Mouse (Mus musculus) midbrain, embryonic 15.5 days (tissue): ENCODE measurements at regions not wholly inside any gene's neighbourhood (a gene's known extent, or its start where the extent isn't known, plus 50 kb on each side); places are given as distances from the start of the nearest gene placed in this dataset.
A peak's percentile ranks its signal among the peaks of the same experiment; 100 is the strongest.

Source experiments
- ATAC-seq: fragments of 200-750 bp; cut with Nextera tagmentation; replicated peaks from 2 replicates; pipeline ENCODE4 v1.8.0; 2017; ENCODE audit warnings: moderate TSS enrichment
- H3K27ac ChIP-seq: fragments of 300-500 bp; sonication (generic); 2 replicates; pipeline ENCODE4 v1.5.1; 2015; ENCODE audit warnings: mild to moderate bottlenecking, inconsistent platforms
- H3K27me3 ChIP-seq: fragments of 300-500 bp; sonication (generic); replicated peaks from 2 replicates; pipeline ENCODE4 v1.6.1; 2015; ENCODE audit warnings: inconsistent platforms
- H3K36me3 ChIP-seq: fragments of 300-500 bp; sonication (generic); replicated peaks from 2 replicates; pipeline ENCODE4 v1.6.1; 2015; ENCODE audit warnings: inconsistent platforms
- H3K4me1 ChIP-seq: fragments of 300-500 bp; sonication (generic); 2 replicates; pipeline ENCODE4 v1.6.1; 2015; ENCODE audit warnings: inconsistent platforms
- H3K4me2 ChIP-seq: fragments of 300-500 bp; sonication (generic); 2 replicates; pipeline ENCODE4 v1.6.1; 2015; ENCODE audit warnings: inconsistent platforms, mild to moderate bottlenecking, moderate library complexity
- H3K4me3 ChIP-seq: fragments of 300-500 bp; sonication (generic); 2 replicates; pipeline ENCODE4 v1.5.1; 2015; ENCODE audit warnings: mild to moderate bottlenecking, inconsistent platforms
- H3K9ac ChIP-seq: fragments of 300-500 bp; sonication (generic); 2 replicates; pipeline ENCODE4 v1.6.1; 2015; ENCODE audit warnings: mild to moderate bottlenecking, inconsistent platforms
- H3K9me3 ChIP-seq: fragments of 300-500 bp; sonication (generic); 2 replicates; pipeline ENCODE4 v1.6.1; 2016; ENCODE audit warnings: inconsistent platforms
- WGBS: fragments of 180-500 bp; shearing (Covaris S2); methylation state at CpG from one replicate; pipeline ENCODE4 v1.1.7; 2015; ENCODE audit warnings: mixed read lengths; 5-methylcytosine and 5-hydroxymethylcytosine counted together

- Histone ChIP-seq H3K9ac (no peak overlapping the region), H3K27me3 (no peaks in the 10 kb centered on the region), H3K4me3 (no peak overlapping the region), H3K27ac (no peak overlapping the region), H3K36me3 (no peaks in the 10 kb centered on the region), H3K4me1 (no peaks in the 10 kb centered on the region), H3K9me3 (no peaks in the 10 kb centered on the region), H3K4me2 (no peak overlapping the region)
- WGBS, result 69% methylated on average over 6 of the region's 6 CpGs
- ATAC-seq, result no peak
Observed at GRCm38 (mm10) chr2:147961633-147962032, 85.1 kb downstream of the Foxa2 start.

GRCm38 (mm10) chr2:147954183-147954582 is 92.6 kb downstream of the Foxa2 start:
- no peak overlapping the region for H3K4me2 ChIP-seq
- no peaks in the 10 kb centered on the region for H3K27me3 ChIP-seq
- H3K36me3 ChIP-seq, result no peaks in the 10 kb centered on the region
- H3K9me3 ChIP-seq, result no peaks in the 10 kb centered on the region
- H3K27ac ChIP-seq, result no peak overlapping the region
- no peaks in the 10 kb centered on the region for H3K4me1 ChIP-seq
- H3K4me3 ChIP-seq, result no peak overlapping the region
- no peak overlapping the region for H3K9ac ChIP-seq
- 76% methylated on average over 2 of the region's 2 CpGs for WGBS
- no peak for ATAC-seq

- Histone ChIP-seq H3K4me2 (no peak overlapping the region), H3K36me3 (no peaks in the 10 kb centered on the region), H3K27ac (no peak overlapping the region), H3K9me3 (no peaks in the 10 kb centered on the region), H3K9ac (no peak overlapping the region), H3K4me3 (no peak overlapping the region), H3K4me1 (no peaks in the 10 kb centered on the region), H3K27me3 (no peaks in the 10 kb centered on the region)
- WGBS, result 68% methylated on average over 5 of the region's 5 CpGs
- peak; percentile 56; the same call in 1 of the 2 replicates for ATAC-seq
Observed at GRCm38 (mm10) chr2:147951233-147951632, 95.5 kb downstream of the Foxa2 start.

- Histone ChIP-seq H3K36me3 (no peaks in the 10 kb centered on the region), H3K27ac (no peak overlapping the region), H3K4me2 (no peak overlapping the region), H3K4me3 (no peak overlapping the region), H3K9me3 (no peaks in the 10 kb centered on the region), H3K4me1 (no peaks in the 10 kb centered on the region), H3K9ac (no peak overlapping the region), H3K27me3 (no peaks in the 10 kb centered on the region)
- ATAC-seq, result no peak
- WGBS, result 88% methylated on average over 7 of the region's 7 CpGs
Observed at GRCm38 (mm10) chr2:147944171-147945040, 102.4 kb downstream of the Foxa2 start.

- Histone ChIP-seq H3K4me3 (no peak overlapping the region), H3K36me3 (no peaks in the 10 kb centered on the region), H3K27me3 (no peaks in the 10 kb centered on the region), H3K9me3 (no peaks in the 10 kb centered on the region), H3K4me1 (no peaks in the 10 kb centered on the region), H3K9ac (no peak overlapping the region), H3K27ac (no peak overlapping the region), H3K4me2 (no peak overlapping the region)
- no peak for ATAC-seq
- 75% methylated on average over 4 of the region's 4 CpGs for WGBS
Observed at GRCm38 (mm10) chr2:147942591-147942990, 104.2 kb downstream of the Foxa2 start.

DNA sequence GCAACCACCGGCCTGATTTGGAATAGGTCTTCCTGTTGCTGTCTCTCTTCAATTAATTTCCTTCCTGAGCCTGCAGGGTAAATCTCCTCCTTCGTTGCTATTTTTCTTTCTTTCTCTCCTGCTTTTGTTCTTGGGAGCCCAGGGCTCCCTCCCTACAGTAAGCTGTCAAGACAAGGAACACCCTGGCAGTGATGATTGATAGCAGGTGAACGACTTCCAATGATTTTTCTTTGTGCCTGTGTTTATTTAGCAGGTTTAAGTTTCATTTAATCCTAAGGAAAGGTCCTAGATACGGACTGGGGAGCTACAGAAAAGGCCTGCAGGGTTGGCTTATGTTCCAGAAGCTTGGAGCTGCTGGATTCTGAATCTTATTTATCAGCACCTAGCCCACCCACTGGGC is 105.5 kb downstream of the Foxa2 start:
- ATAC-seq, result no peak
- 25% methylated on average over 4 of the region's 4 CpGs for WGBS
- Histone ChIP-seq H3K9me3 (no peaks in the 10 kb centered on the region), H3K27ac (no peak overlapping the region), H3K27me3 (no peaks in the 10 kb centered on the region), H3K36me3 (no peaks in the 10 kb centered on the region), H3K4me2 (no peak overlapping the region), H3K4me1 (no peaks in the 10 kb centered on the region), H3K9ac (no peak overlapping the region), H3K4me3 (no peak overlapping the region)

DNA sequence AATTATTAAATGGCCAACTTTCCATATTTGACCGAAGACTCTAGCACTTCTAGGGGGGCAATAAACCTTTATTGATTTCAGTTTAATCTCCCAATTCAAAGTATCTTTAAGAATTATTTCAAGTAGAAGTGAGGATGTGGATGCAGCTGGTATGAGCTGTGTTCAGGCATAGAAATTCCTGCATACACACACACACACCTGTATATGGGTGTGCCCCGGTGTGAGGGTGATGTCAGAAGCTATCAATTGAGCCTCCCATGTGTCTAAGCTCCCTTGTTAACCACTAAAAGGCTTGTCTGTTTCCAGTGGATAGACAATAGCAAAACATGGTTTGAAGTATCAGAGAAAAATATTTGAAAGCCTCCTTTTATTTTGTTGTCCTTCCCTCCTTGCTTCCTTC is 114.3 kb downstream of the Foxa2 start:
- H3K27ac ChIP-seq, result no peak overlapping the region
- H3K9me3 ChIP-seq, result no peaks in the 10 kb centered on the region
- no peak overlapping the region for H3K9ac ChIP-seq
- 79% methylated on average over 2 of the region's 2 CpGs for WGBS
- H3K4me3 ChIP-seq, result no peak overlapping the region
- no peak for ATAC-seq
- no peaks in the 10 kb centered on the region for H3K27me3 ChIP-seq
- no peaks in the 10 kb centered on the region for H3K4me1 ChIP-seq
- H3K4me2 ChIP-seq, result no peak overlapping the region
- H3K36me3 ChIP-seq, result no peaks in the 10 kb centered on the region

GRCm38 (mm10) chr2:147929031-147929711 is 117.6 kb downstream of the Foxa2 start:
- Histone ChIP-seq H3K9ac (no peak overlapping the region), H3K4me2 (no peak overlapping the region), H3K9me3 (no peaks in the 10 kb centered on the region), H3K27me3 (no peaks in the 10 kb centered on the region), H3K4me3 (no peak overlapping the region), H3K27ac (no peak overlapping the region), H3K4me1 (no peaks in the 10 kb centered on the region), H3K36me3 (no peaks in the 10 kb centered on the region)
- ATAC-seq, result no peak
- WGBS, result 57% methylated on average over 5 of the region's 5 CpGs

- Histone ChIP-seq H3K4me3 (no peak overlapping the region), H3K27ac (no peak overlapping the region), H3K9me3 (no peaks in the 10 kb centered on the region), H3K9ac (no peak overlapping the region), H3K4me1 (no peaks in the 10 kb centered on the region), H3K27me3 (no peaks in the 10 kb centered on the region), H3K36me3 (no peaks in the 10 kb centered on the region), H3K4me2 (no peak overlapping the region)
- ATAC-seq, result no peak
- 65% methylated on average over 10 of the region's 10 CpGs for WGBS
Observed at GRCm38 (mm10) chr2:147927792-147928670, 118.7 kb downstream of the Foxa2 start.

DNA sequence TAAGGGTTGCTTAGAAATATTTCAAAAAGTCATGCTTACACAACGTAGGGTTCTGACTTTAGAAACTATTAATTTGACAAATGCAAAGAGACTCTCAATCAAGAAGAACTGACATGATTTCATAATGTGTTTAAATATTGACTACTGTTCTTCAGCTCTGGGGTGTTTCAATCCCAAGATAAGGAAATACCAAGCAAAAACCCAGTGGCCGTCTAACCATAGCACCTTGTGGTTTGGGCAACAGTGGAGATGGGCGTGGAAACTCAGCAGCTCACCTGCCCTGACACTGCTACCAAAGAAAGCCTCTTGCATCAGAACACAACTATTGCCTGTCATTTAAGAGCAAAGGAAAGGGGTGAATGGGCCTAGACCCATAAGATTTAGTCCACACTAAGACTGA is 119.9 kb downstream of the Foxa2 start:
- H3K36me3 ChIP-seq, result no peaks in the 10 kb centered on the region
- no peak overlapping the region for H3K9ac ChIP-seq
- H3K27me3 ChIP-seq, result no peaks in the 10 kb centered on the region
- H3K9me3 ChIP-seq, result no peaks in the 10 kb centered on the region
- H3K4me1 ChIP-seq, result no peaks in the 10 kb centered on the region
- H3K4me2 ChIP-seq, result no peak overlapping the region
- ATAC-seq, result no peak
- no peak overlapping the region for H3K27ac ChIP-seq
- 87% methylated on average over 3 of the region's 3 CpGs for WGBS
- H3K4me3 ChIP-seq, result no peak overlapping the region

DNA sequence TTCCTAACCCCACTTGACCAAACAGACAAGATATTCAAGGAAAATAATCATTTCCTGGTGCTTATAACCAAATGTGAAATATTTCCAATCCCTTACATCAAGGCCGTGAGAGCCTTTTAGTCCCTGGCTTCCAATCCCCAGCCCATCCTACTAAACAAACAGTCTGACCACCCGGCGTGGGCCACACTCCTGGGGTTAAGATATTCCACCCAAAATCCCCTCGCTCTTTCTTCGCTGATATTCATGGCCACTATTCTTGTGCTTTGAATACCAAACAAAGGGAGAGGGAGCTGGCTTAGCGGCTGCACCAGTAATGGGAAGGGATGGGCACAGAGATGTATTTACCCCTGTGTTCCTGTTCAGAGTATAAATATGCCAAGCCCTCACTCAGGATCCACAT is 139.4 kb downstream of the Foxa2 start:
- peaks cover 51% of the 10 kb centered on the region for H3K27me3 ChIP-seq
- no peak for ATAC-seq
- H3K4me1 ChIP-seq, result peaks cover 15% of the 10 kb centered on the region
- H3K4me3 ChIP-seq, result no peak overlapping the region
- WGBS, result 14% methylated on average over 6 of the region's 6 CpGs
- H3K9me3 ChIP-seq, result no peaks in the 10 kb centered on the region
- H3K4me2 ChIP-seq, result no peak overlapping the region
- H3K36me3 ChIP-seq, result no peaks in the 10 kb centered on the region
- no peak overlapping the region for H3K9ac ChIP-seq
- H3K27ac ChIP-seq, result no peak overlapping the region
